Mouse (Mus musculus) CH12.LX (cell line): ENCODE results near the gene Dag1. TPM values are rescaled to one million over a fixed set of nuclear protein-coding genes. Genes with fewer than 3 reads are reported as not detected.

Experiments used
- DNase-seq: peaks from one replicate; pipeline ENCODE4 v3.0.0-alpha.2; 2013; ENCODE audit errors: extremely low read depth
- H3K27ac ChIP-seq: 2 replicates; pipeline ENCODE4 v1.5.1; 2012; ENCODE audit warnings: low read depth, mild to moderate bottlenecking, control low read depth, moderate library complexity; ENCODE audit not compliant: insufficient read depth
- H3K27me3 ChIP-seq: replicated peaks from 2 replicates; pipeline ENCODE3; 2012; ENCODE audit warnings: inconsistent platforms
- H3K36me3 ChIP-seq, 2 experiments: replicated peaks in 1 of 2; 2 replicates each; pipeline versions ENCODE3 to v1.6.1; 2012; ENCODE audit warnings: inconsistent platforms in 1 of 2, low read length in 1 of 2, mild to moderate bottlenecking in 1 of 2, mixed read lengths in 1 of 2, moderate library complexity in 1 of 2; ENCODE audit not compliant: control insufficient read depth in 1 of 2, insufficient read depth in 1 of 2
- H3K4me1 ChIP-seq, 2 experiments: 2 replicates each; pipeline ENCODE4 v1.6.1; 2012; ENCODE audit warnings: inconsistent platforms in 1 of 2, moderate library complexity in 1 of 2; ENCODE audit not compliant: insufficient read depth in 2 of 2, control insufficient read depth in 1 of 2
- H3K4me2 ChIP-seq: 2 replicates; pipeline ENCODE4 v1.6.1; 2012; ENCODE audit warnings: low read depth, mild to moderate bottlenecking, control low read depth; ENCODE audit not compliant: poor library complexity, insufficient read depth, severe bottlenecking
- H3K4me3 ChIP-seq, 3 experiments: fragments of 150-350 bp in 1 of 3; sonication (generic) in 1 of 3; replicated peaks in 1 of 3; 2 replicates each; pipeline versions ENCODE3 to v1.5.1; 2011 to 2012; ENCODE audit warnings: low read depth in 2 of 3, low read length in 2 of 3, mild to moderate bottlenecking in 2 of 3, moderate library complexity in 2 of 3, control low read depth in 1 of 3, improper control_type of control experiment in 1 of 3, inconsistent platforms in 1 of 3, mixed read lengths in 1 of 3; ENCODE audit not compliant: poor library complexity in 1 of 3
- H3K79me2 ChIP-seq: replicated peaks from 2 replicates; pipeline ENCODE4 v1.6.1; 2012; ENCODE audit warnings: mild to moderate bottlenecking, moderate library complexity; ENCODE audit not compliant: control insufficient read depth, poor library complexity, insufficient read depth, severe bottlenecking; ENCODE audit errors: extremely low read depth
- H3K9ac ChIP-seq: 2 replicates; pipeline ENCODE4 v1.6.1; 2012; ENCODE audit warnings: low read depth, mild to moderate bottlenecking, control low read depth, moderate library complexity; ENCODE audit not compliant: insufficient read depth
- H3K9me3 ChIP-seq: replicated peaks from 2 replicates; pipeline ENCODE3; 2012; ENCODE audit warnings: low read length, inconsistent platforms, mixed read lengths
- BHLHE40 ChIP-seq: IDR thresholded peaks from 2 replicates; pipeline ENCODE4 v1.6.1; 2011; ENCODE audit warnings: mild to moderate bottlenecking, low read depth, low read length, improper control_type of control experiment
- CHD2 ChIP-seq: IDR thresholded peaks from 2 replicates; pipeline ENCODE4 v1.6.1; 2011; ENCODE audit warnings: low read length, improper control_type of control experiment
- CTCF ChIP-seq, 2 experiments: IDR thresholded peaks in 1 of 2; conservative IDR thresholded peaks in 1 of 2; 2 replicates each; pipeline ENCODE4 v1.5.1; 2011 to 2012; ENCODE audit warnings: low read depth in 2 of 2, low read length in 2 of 2, improper control_type of control experiment in 1 of 2, inconsistent platforms in 1 of 2, mild to moderate bottlenecking in 1 of 2, moderate library complexity in 1 of 2
- E2F4 ChIP-seq: IDR thresholded peaks from 2 replicates; pipeline ENCODE4 v1.6.1; 2011; ENCODE audit warnings: low read depth, low read length, improper control_type of control experiment; ENCODE audit not compliant: insufficient replicate concordance
- ELF1 ChIP-seq: IDR thresholded peaks from 2 replicates; pipeline ENCODE4 v1.6.1; 2014; ENCODE audit warnings: low read depth, mild to moderate bottlenecking, inconsistent platforms, low read length, improper control_type of control experiment
- GABPA ChIP-seq: IDR thresholded peaks from 2 replicates; pipeline ENCODE4 v1.6.1; 2012; ENCODE audit warnings: low read depth, low read length, improper control_type of control experiment, inconsistent platforms; ENCODE audit not compliant: insufficient replicate concordance
- JUN ChIP-seq: IDR thresholded peaks from 2 replicates; pipeline ENCODE4 v1.6.1; 2011; ENCODE audit warnings: low read depth, mild to moderate bottlenecking, low read length, improper control_type of control experiment, moderate library complexity; ENCODE audit not compliant: insufficient read depth
- JUND ChIP-seq: conservative IDR thresholded peaks from 2 replicates; pipeline ENCODE4 v1.6.1; 2011; ENCODE audit warnings: low read depth, low read length, improper control_type of control experiment
- KAT2A ChIP-seq: IDR thresholded peaks from 2 replicates; pipeline ENCODE4 v1.6.1; 2012; ENCODE audit warnings: low read length, improper control_type of control experiment, inconsistent platforms; ENCODE audit not compliant: insufficient replicate concordance
- MAZ ChIP-seq: IDR thresholded peaks from 2 replicates; pipeline ENCODE4 v1.6.1; 2012; ENCODE audit warnings: low read depth, mild to moderate bottlenecking, inconsistent platforms, low read length, improper control_type of control experiment, moderate library complexity
- MEF2A ChIP-seq: IDR thresholded peaks from 2 replicates; pipeline ENCODE4 v1.6.1; 2014; ENCODE audit warnings: low read depth, mild to moderate bottlenecking, inconsistent platforms, low read length, improper control_type of control experiment, borderline replicate concordance
- MXI1 ChIP-seq: IDR thresholded peaks from 2 replicates; pipeline ENCODE4 v1.6.1; 2011; ENCODE audit warnings: mild to moderate bottlenecking, low read depth, low read length, improper control_type of control experiment
- NRF1 ChIP-seq: IDR thresholded peaks from 2 replicates; pipeline ENCODE4 v1.6.1; 2014; ENCODE audit warnings: low read depth, mild to moderate bottlenecking, inconsistent platforms, low read length, improper control_type of control experiment, moderate library complexity
- POLR2A ChIP-seq: IDR thresholded peaks from 2 replicates; pipeline ENCODE4 v1.6.1; 2011; ENCODE audit warnings: low read depth, mild to moderate bottlenecking, improper control_type of control experiment, low read length
- POLR2AphosphoS2 ChIP-seq: IDR thresholded peaks from 2 replicates; pipeline ENCODE4 v1.6.1; 2011; ENCODE audit warnings: low read depth, low read length, improper control_type of control experiment
- SIN3A ChIP-seq: IDR thresholded peaks from 2 replicates; pipeline ENCODE4 v1.6.1; 2012; ENCODE audit warnings: low read length, improper control_type of control experiment, inconsistent platforms
- SMC3 ChIP-seq: IDR thresholded peaks from 2 replicates; pipeline ENCODE4 v1.6.1; 2011; ENCODE audit warnings: low read depth, low read length, improper control_type of control experiment
- TBP ChIP-seq: conservative IDR thresholded peaks from 2 replicates; pipeline ENCODE4 v1.6.1; 2011; ENCODE audit warnings: low read depth, low read length, improper control_type of control experiment
- TCF12 ChIP-seq: IDR thresholded peaks from 2 replicates; pipeline ENCODE4 v1.6.1; 2014; ENCODE audit warnings: low read depth, mild to moderate bottlenecking, inconsistent platforms, low read length, improper control_type of control experiment
- USF1 ChIP-seq: IDR thresholded peaks from 2 replicates; pipeline ENCODE4 v1.6.1; 2014; ENCODE audit warnings: low read depth, mild to moderate bottlenecking, inconsistent platforms, low read length, improper control_type of control experiment
- ZC3H11A ChIP-seq: IDR thresholded peaks from 2 replicates; pipeline ENCODE4 v1.6.1; 2012; ENCODE audit warnings: low read depth, mild to moderate bottlenecking, inconsistent platforms, low read length, improper control_type of control experiment
- ZKSCAN1 ChIP-seq: IDR thresholded peaks from 2 replicates; pipeline ENCODE4 v1.6.1; 2012; ENCODE audit warnings: low read depth, inconsistent platforms, low read length, improper control_type of control experiment, borderline replicate concordance
- ZMIZ1 ChIP-seq: IDR thresholded peaks from 2 replicates; pipeline ENCODE4 v1.6.1; 2012; ENCODE audit warnings: low read depth, mild to moderate bottlenecking, inconsistent platforms, low read length, improper control_type of control experiment
- dilution Hi-C: fragments of 300-500 bp; cut with MboI; formaldehyde crosslinking; loops from 2 replicates; pipeline ENCODE4 v1.14.3; 2020; ENCODE audit warnings: low sequenced_read_pairs; ENCODE audit not compliant: extremely low pct_unique_long_range_greater_than_20kb, extremely low pct_ligation_motif_present
- in situ Hi-C: fragments of 300-500 bp; cut with MboI; formaldehyde crosslinking; loops from 3 replicates; pipeline ENCODE4 v1.14.3; 2019; ENCODE audit warnings: low sequenced_read_pairs, low pct_ligation_motif_present, low pct_unique_long_range_greater_than_20kb, mixed read lengths
- polyA plus RNA-seq: library from polyadenylated mRNA; unstranded; fragments of >175 nt; gene quantifications from 2 replicates; pipeline ENCODE4 v1.2.1, GENCODE M21; 2012; ENCODE audit warnings: low read depth; ENCODE audit not compliant: insufficient read length
- total RNA-seq, 2 experiments: library from RNA; depleted of rRNA; stranded (reverse); fragments of 300-350 nt in 1 of 2; fragments of >200 nt in 1 of 2; gene quantifications; 2 replicates each; pipeline ENCODE4 v1.2.3; 2012 to 2014

Dag1 gene
- total and polyA plus RNA-seq, 3 experiments: 1.7 to 5.7 (median 3.9) TPM

- dilution Hi-C loops: no loop called here
- peaks cover 0 to 17% of the 10 kb centered on the region in 2 experiments; a peak in 2 of 4 replicates for H3K4me1 ChIP-seq
- H3K36me3 ChIP-seq: peaks cover 20 to 54% of the 10 kb centered on the region in 2 experiments
- no peak within 1 kb of the TSS for H3K4me2 ChIP-seq
- no peak within 1 kb of the TSS for H3K4me3 ChIP-seq
- H3K79me2 ChIP-seq: no peaks in the 10 kb centered on the region
- H3K27me3 ChIP-seq: no peaks in the 10 kb centered on the region
- no peaks in the 10 kb centered on the region for H3K9me3 ChIP-seq
- H3K9ac ChIP-seq: no peak within 1 kb of the TSS
- TF ChIP-seq MEF2A (no peak), ZMIZ1 (no peak), POLR2AphosphoS2 (no peak), KAT2A (no peak), USF1 (no peak), E2F4 (no peak), CTCF (conservative IDR thresholded peaks at IDR 0.05 in 1 of 2, IDR thresholded peaks at IDR 0.05 in 1 of 2; ENCODE audit: low read depth in 2 of 2, low read length in 2 of 2) (no peak), ZKSCAN1 (no peak), TCF12 (no peak), BHLHE40 (no peak)
- no peak for DNase-seq
- H3K27ac ChIP-seq: no peak within 1 kb of the TSS
- in situ Hi-C loops: no loop called here
Measured at GRCm38 (mm10) chr9:108296453-108297355, 32.9 kb upstream of the Dag1 start, which contains the start of gene Amt. TSS of gene Amt (plus strand) at chr9:108296853.

- Histone ChIP-seq H3K27me3 (no peaks in the 10 kb centered on the region), H3K9me3 (no peaks in the 10 kb centered on the region), H3K4me3 (peak overlapping the region; percentile 70 to 82 (median 71)), H3K36me3 (peaks cover 4 to 23% of the 10 kb centered on the region in 2 experiments), H3K4me2 (peak overlapping the region; percentile 57), H3K4me1 (peaks cover 4 to 11% of the 10 kb centered on the region in 2 experiments; a peak in 3 of 4 replicates), H3K27ac (no peak overlapping the region), H3K9ac (peak overlapping the region; percentile 65), H3K79me2 (no peaks in the 10 kb centered on the region)
- TF ChIP-seq E2F4: no peak
- no peak for TF ChIP-seq POLR2AphosphoS2
- TF ChIP-seq MXI1: no peak
- no peak for TF ChIP-seq JUND
- no peak for TF ChIP-seq ELF1
- no peak for TF ChIP-seq KAT2A
- no peak for TF ChIP-seq POLR2A
- TF ChIP-seq JUN: no peak
- no peak for TF ChIP-seq SMC3
- TF ChIP-seq TBP: no peak
- TF ChIP-seq ZMIZ1: no peak
- no peak for TF ChIP-seq MAZ
- TF ChIP-seq ZC3H11A: no peak
- no peak for TF ChIP-seq GABPA
- TF ChIP-seq NRF1: no peak
- no peak for TF ChIP-seq BHLHE40
- no peak for TF ChIP-seq CHD2
- TF ChIP-seq SIN3A: no peak; the same call in 1 of the 2 replicates
- dilution Hi-C loops: no loop called here
- in situ Hi-C loops: no loop called here
- DNase-seq: no peak
Measured at GRCm38 (mm10) chr9:108290773-108291172, 27.0 kb upstream of the Dag1 start.
